Mouse (Mus musculus) embryonic facial prominence, embryonic 11.5 days (tissue): Measurements from ENCODE around the gene Fgf15. TPM values are rescaled to one million over a fixed set of nuclear protein-coding genes. Genes with fewer than 3 reads are reported as not detected.

Source experiments
- ATAC-seq: fragments of 200-750 bp; cut with Nextera tagmentation; replicated peaks from 2 replicates; pipeline ENCODE4 v1.8.0; 2017; ENCODE audit warnings: low read depth; ENCODE audit not compliant: insufficient number of reproducible peaks, low FRiP score, low TSS enrichment
- DNase-seq: peaks from one replicate; pipeline ENCODE4 v3.0.0-alpha.2; 2015; ENCODE audit warnings: low spot score
- H3K27ac ChIP-seq: fragments of 300-500 bp; sonication (generic); replicated peaks from 2 replicates; pipeline ENCODE4 v1.5.1; 2014; ENCODE audit warnings: mild to moderate bottlenecking, low read depth, low read length, control low read depth
- H3K27me3 ChIP-seq: fragments of 300-500 bp; sonication (generic); 2 replicates; pipeline ENCODE4 v1.6.1; 2014; ENCODE audit warnings: mild to moderate bottlenecking, low read length, moderate library complexity, mixed read lengths; ENCODE audit not compliant: control insufficient read depth, insufficient read depth
- H3K36me3 ChIP-seq: fragments of 300-500 bp; sonication (generic); replicated peaks from 2 replicates; pipeline ENCODE4 v1.6.1; 2014; ENCODE audit warnings: low read depth, mild to moderate bottlenecking, low read length, moderate library complexity, mixed read lengths; ENCODE audit not compliant: control insufficient read depth, insufficient read depth
- H3K4me1 ChIP-seq: fragments of 300-500 bp; sonication (generic); 2 replicates; pipeline ENCODE4 v1.6.1; 2014; ENCODE audit warnings: low read length, mixed read lengths; ENCODE audit not compliant: control insufficient read depth, insufficient read depth
- H3K4me2 ChIP-seq: fragments of 300-500 bp; sonication (generic); 2 replicates; pipeline ENCODE4 v1.6.1; 2014; ENCODE audit warnings: low read depth, mild to moderate bottlenecking, control low read depth, low read length, moderate library complexity
- H3K4me3 ChIP-seq: fragments of 300-500 bp; sonication (generic); 2 replicates; pipeline ENCODE4 v1.5.1; 2014; ENCODE audit warnings: low read depth, low read length, control low read depth
- H3K9ac ChIP-seq: fragments of 300-500 bp; sonication (generic); replicated peaks from 2 replicates; pipeline ENCODE4 v1.6.1; 2014; ENCODE audit warnings: mild to moderate bottlenecking, control low read depth, low read length
- H3K9me3 ChIP-seq: fragments of 300-500 bp; sonication (generic); replicated peaks from 2 replicates; pipeline ENCODE4 v1.6.1; 2016; ENCODE audit warnings: mild to moderate bottlenecking, low read length, inconsistent platforms, mixed read lengths; ENCODE audit not compliant: control insufficient read depth
- WGBS: fragments of 180-500 bp; shearing (Covaris S2); extraction: QIAGEN DNeasy Blood & Tissue Kit; methylation state at CpG from one replicate; pipeline ENCODE4 v1.1.7; 2014; 5-methylcytosine and 5-hydroxymethylcytosine counted together
- polyA plus RNA-seq: library from polyadenylated mRNA; unstranded; fragments of >200 nt; fragmentation: Nextera tagmentation; extraction: Ambion mirVana; gene quantifications from 2 replicates; pipeline ENCODE4 v1.2.1, GENCODE M21; 2014

The Fgf15 gene
- polyA plus RNA-seq, 1 experiment from 2014 or later = 29.1 TPM

GRCm38 (mm10) chr7:144861056-144861768 is 35.1 kb upstream of the Fgf15 start:
- Histone ChIP-seq H3K9ac (no peak overlapping the region), H3K4me2 (peak overlapping the region; percentile 34), H3K36me3 (no peaks in the 10 kb centered on the region), H3K9me3 (no peaks in the 10 kb centered on the region), H3K4me1 (peaks cover 7% of the 10 kb centered on the region), H3K27ac (no peak overlapping the region), H3K27me3 (peaks cover 66% of the 10 kb centered on the region), H3K4me3 (peak overlapping the region; percentile 17)
- no peak for DNase-seq
- ATAC-seq = no peak
- WGBS = 1% methylated on average over 63 of the region's 72 CpGs

- peak overlapping the region; percentile 17 for H3K4me3 ChIP-seq
- H3K4me2 ChIP-seq = peak overlapping the region; percentile 34
- peaks cover 7% of the 10 kb centered on the region for H3K4me1 ChIP-seq
- DNase-seq (no peak), ATAC-seq (no peak)
- peaks cover 66% of the 10 kb centered on the region for H3K27me3 ChIP-seq
- under 1% methylated on average over 28 of the region's 28 CpGs for WGBS
- no peaks in the 10 kb centered on the region for H3K9me3 ChIP-seq
- no peaks in the 10 kb centered on the region for H3K36me3 ChIP-seq
- no peak overlapping the region for H3K27ac ChIP-seq
- H3K9ac ChIP-seq = no peak overlapping the region
Observed at GRCm38 (mm10) chr7:144861769-144862070, 34.6 kb upstream of the Fgf15 start.

DNA sequence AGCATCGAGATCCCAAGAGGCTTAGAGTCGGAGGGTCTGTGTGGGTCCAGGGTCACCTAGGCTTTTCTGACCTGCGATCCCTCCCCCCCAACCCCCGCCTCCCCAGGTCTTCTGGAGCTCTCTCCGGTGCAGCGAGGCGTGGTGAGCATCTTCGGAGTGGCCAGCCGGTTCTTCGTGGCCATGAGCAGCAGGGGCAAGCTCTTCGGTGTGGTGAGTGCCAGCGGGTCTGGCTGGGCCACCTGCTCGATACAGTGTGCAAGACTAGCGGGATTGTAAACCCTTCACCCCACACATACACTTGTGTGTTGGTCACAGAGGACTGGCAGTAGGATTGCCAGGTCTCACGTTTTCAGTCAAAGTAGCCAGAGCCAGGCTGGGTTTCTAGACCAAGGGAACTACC is 34.2 kb upstream of the Fgf15 start:
- Histone ChIP-seq H3K4me3 (no peak overlapping the region), H3K36me3 (no peaks in the 10 kb centered on the region), H3K9ac (no peak overlapping the region), H3K4me1 (peaks cover 7% of the 10 kb centered on the region), H3K27ac (no peak overlapping the region), H3K4me2 (no peak overlapping the region), H3K27me3 (peaks cover 66% of the 10 kb centered on the region), H3K9me3 (no peaks in the 10 kb centered on the region)
- ATAC-seq (no peak), DNase-seq (no peak)
- under 1% methylated on average over 15 of the region's 15 CpGs for WGBS

DNA sequence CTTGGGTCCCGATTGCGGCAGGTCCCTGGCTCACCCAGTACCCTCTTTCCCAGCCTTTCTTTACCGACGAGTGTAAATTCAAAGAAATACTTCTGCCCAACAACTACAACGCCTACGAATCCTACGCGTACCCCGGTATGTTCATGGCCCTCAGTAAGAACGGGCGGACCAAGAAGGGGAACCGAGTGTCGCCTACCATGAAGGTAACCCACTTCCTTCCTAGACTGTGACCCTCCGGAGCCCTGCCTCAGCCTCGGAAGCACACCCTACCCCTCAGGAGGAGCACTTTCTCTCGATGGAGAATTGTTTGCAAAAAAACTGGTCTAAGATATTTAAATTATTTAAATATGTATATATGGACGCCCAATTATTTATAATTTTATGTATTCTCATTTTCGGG is 33.6 kb upstream of the Fgf15 start:
- Histone ChIP-seq H3K36me3 (no peaks in the 10 kb centered on the region), H3K4me2 (no peak overlapping the region), H3K4me3 (no peak overlapping the region), H3K4me1 (peaks cover 7% of the 10 kb centered on the region), H3K9ac (no peak overlapping the region), H3K27ac (no peak overlapping the region), H3K9me3 (no peaks in the 10 kb centered on the region), H3K27me3 (peaks cover 66% of the 10 kb centered on the region)
- ATAC-seq (no peak), DNase-seq (no peak)
- WGBS = 2% methylated on average over 18 of the region's 18 CpGs

DNA sequence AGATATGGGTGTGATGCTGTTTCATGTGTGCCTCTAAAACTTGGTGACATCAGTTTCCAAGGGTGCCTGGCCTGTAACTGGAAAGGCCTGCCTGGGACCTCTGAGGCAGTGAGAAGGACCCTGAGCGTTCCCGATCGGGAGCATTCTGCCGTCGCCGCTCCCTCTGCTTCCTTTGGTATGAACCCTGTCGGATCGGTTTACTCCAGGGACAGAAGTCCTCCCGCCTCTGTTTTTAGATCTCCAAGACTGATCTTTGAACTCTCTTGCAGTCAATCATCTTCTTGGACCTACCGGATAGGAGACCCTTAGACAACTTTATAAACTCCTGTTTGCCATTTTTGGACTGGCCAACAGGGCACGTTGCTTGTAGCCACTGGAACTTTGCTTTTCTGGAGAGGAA is 33.1 kb upstream of the Fgf15 start:
- WGBS = under 1% methylated on average over 11 of the region's 11 CpGs
- H3K4me1 ChIP-seq = peaks cover 7% of the 10 kb centered on the region

DNA sequence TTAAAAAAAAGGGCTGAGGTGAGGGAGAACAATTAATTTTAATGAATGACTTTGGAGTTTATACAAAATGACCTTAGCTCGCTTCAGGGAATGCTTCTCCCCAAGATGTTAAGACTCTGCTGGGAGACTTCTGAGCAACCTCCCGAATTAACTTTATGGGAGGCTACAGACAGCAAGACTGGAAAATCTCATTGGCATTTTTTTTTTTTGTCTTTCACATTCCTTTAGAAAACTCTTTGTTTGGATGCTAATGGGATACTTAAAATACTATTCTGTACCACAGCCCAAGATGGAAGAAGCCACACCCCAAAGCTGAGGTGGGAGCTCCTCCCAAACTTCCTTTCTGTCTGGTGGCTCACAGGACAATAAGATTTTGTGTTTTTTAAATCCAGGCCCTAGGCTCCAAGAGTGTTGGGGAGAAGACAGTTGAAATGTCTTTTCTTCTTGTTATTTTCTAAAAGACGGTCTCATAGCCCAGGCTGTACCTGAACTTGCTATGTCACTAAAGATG is 32.1 kb upstream of the Fgf15 start:
- no peaks in the 10 kb centered on the region for H3K36me3 ChIP-seq
- H3K27ac ChIP-seq = no peak overlapping the region
- H3K4me3 ChIP-seq = no peak overlapping the region
- H3K4me1 ChIP-seq = peaks cover 7% of the 10 kb centered on the region
- H3K4me2 ChIP-seq = no peak overlapping the region
- DNase-seq = no peak
- ATAC-seq = no peak
- H3K9me3 ChIP-seq = no peaks in the 10 kb centered on the region
- H3K27me3 ChIP-seq = peaks cover 66% of the 10 kb centered on the region
- WGBS = 33% methylated on average over 3 of the region's 3 CpGs
- no peak overlapping the region for H3K9ac ChIP-seq

More for the DNA sequence above, 33.1 kb upstream of the Fgf15 start:
- H3K27me3 ChIP-seq = peaks cover 66% of the 10 kb centered on the region
- H3K4me3 ChIP-seq = no peak overlapping the region
- ATAC-seq (no peak), DNase-seq (peak; percentile 14)
- H3K4me2 ChIP-seq = no peak overlapping the region
- H3K9me3 ChIP-seq = no peaks in the 10 kb centered on the region
- no peak overlapping the region for H3K27ac ChIP-seq
- no peaks in the 10 kb centered on the region for H3K36me3 ChIP-seq
- H3K9ac ChIP-seq = no peak overlapping the region

GRCm38 (mm10) chr7:144867161-144867560 is 29.2 kb upstream of the Fgf15 start:
- H3K4me2 ChIP-seq = no peak overlapping the region
- no peak overlapping the region for H3K9ac ChIP-seq
- no peak overlapping the region for H3K27ac ChIP-seq
- DNase-seq = no peak
- H3K36me3 ChIP-seq = no peaks in the 10 kb centered on the region
- H3K9me3 ChIP-seq = no peaks in the 10 kb centered on the region
- H3K27me3 ChIP-seq = peaks cover 37% of the 10 kb centered on the region
- whole genome bisulfite sequencing = 64% methylated on average over 4 of the region's 4 CpGs
- H3K4me1 ChIP-seq = no peaks in the 10 kb centered on the region
- H3K4me3 ChIP-seq = no peak overlapping the region
- ATAC-seq = no peak

DNA sequence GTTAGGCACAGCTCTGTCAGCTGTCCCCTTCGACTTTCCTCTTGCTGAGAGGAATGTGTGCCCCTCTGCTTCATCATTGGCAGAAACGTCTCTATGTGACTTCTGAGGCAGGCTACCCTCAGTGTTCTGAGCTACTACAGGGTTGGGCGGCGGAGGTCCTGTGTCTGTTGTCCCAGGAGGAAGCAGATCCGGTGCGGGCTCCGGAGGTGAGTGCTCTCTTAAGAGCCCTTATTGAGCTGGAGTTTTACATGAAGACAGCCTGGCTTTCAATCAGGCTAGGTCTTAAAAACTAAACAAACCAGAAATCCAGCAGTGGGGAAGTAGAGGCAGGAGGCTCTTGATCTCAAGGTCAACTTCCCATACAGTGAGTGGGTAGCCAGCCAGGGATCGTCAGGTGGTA is 28.7 kb upstream of the Fgf15 start:
- no peak overlapping the region for H3K9ac ChIP-seq
- H3K4me3 ChIP-seq = no peak overlapping the region
- whole genome bisulfite sequencing = 71% methylated on average over 8 of the region's 8 CpGs
- H3K9me3 ChIP-seq = no peaks in the 10 kb centered on the region
- H3K27ac ChIP-seq = no peak overlapping the region
- H3K36me3 ChIP-seq = no peaks in the 10 kb centered on the region
- H3K4me2 ChIP-seq = no peak overlapping the region
- peaks cover 33% of the 10 kb centered on the region for H3K27me3 ChIP-seq
- no peak for ATAC-seq
- no peak for DNase-seq
- H3K4me1 ChIP-seq = no peaks in the 10 kb centered on the region
